Mouse (Mus musculus) gastrocnemius, postnatal 4 days (tissue): ENCODE data around the gene Itgb3. TPM values are rescaled to one million over a fixed set of nuclear protein-coding genes. Genes with fewer than 3 reads are reported as not detected.

Experiments
- DNase-seq, 2 experiments: peaks; one replicate each; pipeline ENCODE4 v3.0.0; 2021 to 2022; ENCODE audit warnings: low spot score in 2 of 2, mixed read lengths in 2 of 2
- total RNA-seq, 2 experiments: library from RNA; stranded (reverse); gene quantifications; 2 replicates each; pipeline ENCODE4 v1.2.3; 2021

The Itgb3 gene
- total RNA-seq, 2 experiments from 2014 or later, result 16.0 to 16.2 TPM

GRCm38 (mm10) chr11:104647188-104647867 is 39.5 kb downstream of the Itgb3 start:
- DNase-seq, result no peak

DNA sequence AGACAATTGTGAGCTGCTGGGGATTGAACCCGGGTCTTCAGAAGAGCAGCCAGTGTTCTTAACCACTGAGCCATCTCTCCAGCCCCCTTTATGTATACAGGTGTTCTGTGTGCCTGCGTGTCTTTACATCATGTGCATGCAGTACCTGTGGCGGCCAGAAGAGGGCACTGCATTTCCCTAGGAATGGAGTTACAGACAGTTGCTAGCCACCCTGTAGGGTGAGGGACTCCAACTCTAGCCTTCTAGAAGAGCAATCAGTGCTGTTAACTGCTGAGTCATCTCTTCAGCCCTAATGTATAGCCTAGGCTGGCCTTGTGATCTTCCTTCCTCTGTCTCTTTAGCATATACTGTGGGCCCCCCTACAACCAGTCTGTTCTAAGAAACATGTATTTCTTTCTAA is 40.8 kb downstream of the Itgb3 start:
- DNase-seq, result peak in 1 of 2 experiments; percentile 24

GRCm38 (mm10) chr11:104660599-104660998 is 52.8 kb downstream of the Itgb3 start:
- no peak for DNase-seq

DNA sequence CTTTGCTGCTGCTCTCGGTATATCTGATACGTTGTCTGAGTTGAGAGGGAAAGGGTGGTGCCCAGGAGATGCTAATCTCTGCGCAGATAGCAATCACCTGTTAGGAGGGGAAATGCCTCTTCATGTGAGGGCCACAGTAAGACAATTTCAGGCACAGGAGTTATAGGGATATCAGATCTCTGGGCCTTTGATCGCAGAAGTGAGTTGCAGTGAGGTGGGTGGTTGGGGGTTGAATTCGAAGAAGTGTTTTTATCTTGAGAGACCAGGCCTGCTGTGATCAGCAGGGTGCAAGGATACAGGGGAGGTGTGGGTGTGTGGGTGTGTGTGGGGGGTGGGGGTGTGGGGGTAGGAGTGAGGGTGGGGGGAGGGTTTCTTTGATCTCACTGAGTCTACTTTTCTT is 53.3 kb downstream of the Itgb3 start:
- DNase-seq, result no peak

- DNase-seq, result no peak
Measured at GRCm38 (mm10) chr11:104661531-104662205, 53.9 kb downstream of the Itgb3 start.

- DNase-seq, result no peak
Measured at GRCm38 (mm10) chr11:104662573-104662972, 54.8 kb downstream of the Itgb3 start.

- DNase-seq, result no peak
Measured at GRCm38 (mm10) chr11:104663241-104663877, 55.6 kb downstream of the Itgb3 start.

DNA sequence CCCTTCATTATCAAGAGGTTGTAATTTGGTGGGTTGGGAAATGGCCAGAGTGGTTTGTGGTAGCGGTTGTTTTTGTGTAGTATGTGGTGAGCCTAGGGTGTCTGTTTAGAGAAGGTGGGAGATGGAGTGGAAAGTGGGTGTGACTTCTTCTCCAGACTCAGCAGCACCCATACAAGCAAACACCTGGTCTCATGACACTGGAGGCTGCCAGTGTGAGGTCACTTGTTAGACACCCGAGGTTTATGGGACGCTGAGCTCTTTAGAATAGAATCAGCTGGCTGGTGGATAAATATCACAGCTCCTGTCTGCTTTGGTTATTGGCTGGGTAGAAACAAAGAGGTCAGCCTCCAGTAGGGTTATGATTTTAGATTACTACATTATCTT is 56.1 kb downstream of the Itgb3 start:
- DNase-seq, result no peak

DNA sequence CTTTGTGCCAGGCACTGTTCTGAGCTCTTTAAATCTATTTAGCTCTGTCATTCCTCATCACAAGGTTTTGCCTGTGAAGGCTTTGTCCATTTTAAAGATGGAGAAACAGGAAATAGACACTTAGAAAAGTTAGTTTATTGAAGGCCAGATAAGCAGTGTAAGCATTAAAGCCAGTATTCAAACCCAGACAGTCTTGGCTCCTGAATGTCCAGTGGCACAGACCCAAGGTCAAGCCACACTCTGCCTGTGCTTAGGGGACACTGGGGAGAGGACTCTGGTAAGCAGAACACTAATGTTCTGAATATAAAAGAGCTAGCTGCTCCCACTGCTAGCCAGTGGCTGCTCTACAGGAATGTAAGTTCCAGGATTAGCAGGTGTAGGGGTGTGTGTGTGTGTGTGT is 56.6 kb downstream of the Itgb3 start:
- no peak for DNase-seq

DNA sequence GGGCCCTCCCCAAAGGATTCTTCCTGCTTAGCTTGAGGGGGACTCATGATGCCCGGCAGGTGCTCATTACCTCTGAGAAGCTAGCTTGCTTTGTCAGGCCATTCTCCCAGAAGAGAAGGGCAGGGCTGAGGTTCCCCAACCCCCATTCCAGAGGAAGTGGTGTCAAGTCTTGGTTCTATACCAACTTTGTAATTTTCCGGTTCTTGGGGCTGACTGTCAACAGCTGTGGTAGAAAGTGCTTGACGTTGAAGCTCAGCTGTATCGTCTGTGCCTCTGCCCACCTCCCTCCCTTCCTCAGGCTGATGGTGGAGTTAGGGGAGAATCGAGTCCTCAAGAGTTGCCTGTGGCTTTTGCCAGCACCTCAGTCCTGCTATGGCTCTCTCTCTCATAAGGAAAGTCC is 59.6 kb downstream of the Itgb3 start:
- DNase-seq, result no peak

GRCm38 (mm10) chr11:104673412-104673811 is 65.6 kb downstream of the Itgb3 start:
- DNase-seq, result no peak

DNA sequence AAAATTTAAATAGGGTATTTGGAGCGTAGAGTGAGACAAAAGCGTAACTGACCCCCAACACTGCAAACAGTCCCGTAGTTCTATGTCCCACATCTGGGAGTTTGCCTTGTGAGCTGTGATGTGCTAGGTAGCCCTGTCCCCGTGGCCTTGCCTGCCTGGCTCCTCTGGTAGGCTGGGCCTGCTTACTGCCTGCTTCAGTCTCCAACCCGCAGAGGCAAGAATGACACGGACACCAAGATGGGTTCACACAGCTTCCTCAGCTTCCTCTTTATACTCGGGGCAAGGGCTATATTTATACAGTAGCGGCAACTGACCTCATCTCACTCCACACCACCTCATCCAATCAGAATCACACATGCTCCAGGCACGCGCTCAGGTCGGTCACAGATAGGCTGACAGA is 67.0 kb downstream of the Itgb3 start:
- DNase-seq, result no peak

DNA sequence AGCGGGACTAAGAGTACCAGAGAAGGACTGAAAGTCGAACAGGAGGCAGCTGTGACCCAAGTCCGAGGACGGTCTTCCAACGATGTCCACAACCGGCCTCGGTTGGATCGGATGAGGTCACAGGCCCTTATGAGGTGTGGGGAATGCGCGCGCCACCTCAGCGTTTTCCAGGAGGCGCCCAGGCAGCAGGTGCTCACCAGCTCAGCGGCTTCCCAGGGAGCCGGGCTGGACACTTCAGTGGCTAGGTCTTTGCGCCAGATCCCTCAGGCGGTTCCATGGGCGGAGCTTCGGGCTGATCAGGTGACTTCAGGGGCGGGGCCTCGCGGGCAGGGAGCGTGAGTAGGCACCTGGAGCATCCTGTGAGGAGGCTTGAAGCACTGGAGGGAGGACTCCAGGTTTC is 77.7 kb downstream of the Itgb3 start, which contains the start of gene Gm11639:
Gm11639 (plus strand) TSS at position 160 of the 400 bp plus-strand sequence.
- no peak for DNase-seq

- DNase-seq, result no peak
Measured at GRCm38 (mm10) chr11:104693235-104693634, 85.4 kb downstream of the Itgb3 start.

- no peak for DNase-seq
Measured at GRCm38 (mm10) chr11:104704097-104704496, 96.3 kb downstream of the Itgb3 start.

DNA sequence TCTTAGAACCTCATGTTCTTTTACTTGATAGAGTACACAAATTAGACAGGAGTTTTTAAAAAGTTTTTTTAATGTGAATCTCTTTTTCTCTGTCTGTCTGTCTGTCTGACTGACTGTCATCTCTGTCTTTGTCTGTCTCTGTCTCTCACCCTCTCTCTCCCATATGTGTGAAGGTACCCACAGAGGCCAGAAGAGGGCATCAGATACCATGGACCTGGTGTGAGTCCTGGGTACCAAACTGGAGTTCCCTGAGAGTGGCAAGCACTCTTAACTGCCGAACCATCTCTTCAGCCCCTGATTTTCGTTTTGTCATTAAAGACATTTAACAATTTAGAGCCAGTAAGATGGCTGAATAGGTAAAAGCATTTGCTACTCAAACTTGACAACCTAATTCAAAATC is 99.3 kb downstream of the Itgb3 start:
- no peak for DNase-seq

Other genes starting within 250 kb of the Itgb3 start
- gene Kansl1, start 139.1 kb upstream of the Itgb3 start, total RNA-seq, result 10 to 100 TPM; 34.6 to 37.7 TPM
- 10 to 100 TPM; 49.1 to 51.1 TPM for gene Cdc27, start 57.4 kb upstream of the Itgb3 start, total RNA-seq
- gene Myl4, start 57.3 kb upstream of the Itgb3 start, total RNA-seq, result 100 to 1,000 TPM; 339 to 515 TPM
- under 1 TPM; 0.10 TPM for gene Gm11639, start 77.7 kb downstream of the Itgb3 start, total RNA-seq